Mouse (Mus musculus): ENCODE measurements around the gene Wfdc8.
"Not testable (repeated sequence)": the region's sequence is repeated elsewhere in the genome, so short reads cannot be mapped to it uniquely, and the experiment has no call there.

Gene Wfdc8

DNA sequence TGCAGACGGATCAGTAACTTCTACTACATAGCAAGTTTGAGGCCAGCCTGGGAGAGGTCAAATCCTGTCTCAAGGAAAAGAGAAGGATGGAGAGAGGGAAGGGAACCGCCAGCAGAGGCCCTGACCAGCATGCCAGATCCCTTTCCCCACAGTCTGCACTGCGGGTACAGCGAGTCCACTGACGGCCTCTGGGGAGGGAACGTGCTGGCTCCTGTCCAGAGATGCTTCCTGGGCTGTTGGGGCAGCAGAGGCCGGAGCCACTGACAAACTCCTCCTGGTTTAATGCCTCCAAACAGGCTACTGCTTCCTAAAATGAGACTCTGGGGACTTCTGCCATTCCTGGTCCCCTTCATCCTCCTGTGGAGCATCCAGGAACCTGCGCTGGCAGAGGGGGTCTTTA, at the start of gene Wfdc8, which contains the start of gene Wfdc6b:
Wfdc8 (minus strand) TSS at position 156 of the 400 bp plus-strand sequence.
Wfdc6b (plus strand) TSS at position 52 of the 400 bp plus-strand sequence.
- DNase-seq, result not testable (repeated sequence)

DNA sequence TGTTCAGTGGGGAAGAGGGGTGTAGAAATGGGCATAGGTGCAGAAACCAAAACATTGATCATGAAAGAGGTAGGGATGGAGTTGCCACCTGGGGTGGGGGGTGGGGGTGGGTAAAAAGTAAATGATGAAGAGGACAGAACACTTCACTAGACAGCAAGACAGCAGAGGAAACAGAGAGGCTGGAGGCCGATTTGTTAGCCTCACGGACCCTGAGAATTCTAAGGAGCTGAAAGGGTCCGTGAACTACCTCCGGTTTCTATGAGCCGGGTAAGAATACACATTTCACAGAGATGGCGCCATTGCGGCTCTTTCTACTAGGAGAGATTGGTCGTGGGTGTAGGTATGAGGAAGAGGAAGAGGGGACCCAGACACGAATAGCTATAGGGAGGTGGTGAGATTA, 43.1 kb upstream of the Wfdc8 start, which contains the start of gene Wfdc9:
Wfdc9 (minus strand) TSS at position 101 of the 400 bp plus-strand sequence.
- DNase-seq, result no peak

DNA sequence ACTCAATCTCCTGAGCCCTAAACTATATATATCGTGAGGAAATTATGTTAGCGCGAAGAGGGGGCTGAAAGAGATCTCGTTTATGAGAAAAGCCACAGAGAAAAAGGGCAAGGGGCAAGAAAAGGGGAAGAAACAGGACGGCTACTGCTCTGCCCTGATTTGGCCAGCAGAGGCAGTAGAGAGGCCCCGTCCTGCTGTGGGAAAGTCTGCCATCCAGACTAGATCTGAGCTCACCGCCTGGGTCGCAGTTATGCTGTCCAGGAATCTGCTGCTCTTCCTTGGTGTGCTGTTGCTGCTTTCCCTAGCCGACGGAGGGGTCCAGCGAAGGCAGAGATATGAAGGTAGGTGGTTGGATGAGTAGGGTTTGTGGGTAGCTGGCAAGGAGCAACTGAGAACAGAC, 42.4 kb upstream of the Wfdc8 start, which contains the start of gene Wfdc10:
Wfdc10 (plus strand) TSS at position 189 of the 400 bp plus-strand sequence.
- peak; percentile 65 for DNase-seq

DNA sequence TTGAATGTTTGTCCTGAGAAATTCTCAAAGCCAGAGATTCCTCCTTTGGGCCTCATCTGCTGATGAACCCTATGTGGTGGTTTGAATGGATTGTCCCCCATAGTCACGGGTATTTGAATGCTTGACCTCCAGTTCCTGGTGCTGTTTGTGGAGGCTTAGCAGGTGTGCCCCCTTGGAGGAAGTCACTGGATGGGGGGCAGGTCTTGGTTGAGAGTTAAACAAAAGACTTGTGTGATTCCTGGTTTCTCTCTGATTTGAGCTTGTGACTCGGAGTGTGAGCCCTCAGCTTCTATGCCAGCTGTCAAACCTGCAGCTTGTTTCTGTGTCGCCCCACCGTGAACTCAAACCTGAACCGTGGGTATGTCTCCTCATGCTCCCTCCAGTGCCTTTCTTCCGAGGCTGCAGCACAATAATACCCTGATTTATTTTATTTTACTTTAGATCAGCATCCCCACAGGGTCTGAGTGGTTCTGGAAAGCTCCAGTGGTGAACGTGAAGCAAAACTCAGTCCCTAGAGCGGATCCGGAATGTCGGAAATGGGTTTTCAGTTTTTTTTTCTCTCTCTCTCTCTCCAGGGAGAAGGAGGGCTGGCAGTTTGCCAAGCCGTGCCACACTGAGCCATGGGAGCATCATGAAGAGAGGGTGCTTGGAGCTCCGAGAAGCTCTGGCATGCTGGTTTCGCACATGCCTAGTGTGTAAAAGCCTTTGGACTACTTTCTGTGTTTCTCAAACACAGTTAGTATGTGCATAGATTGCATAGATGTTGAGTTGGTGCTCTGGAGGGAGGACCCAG, 28.7 kb upstream of the Wfdc8 start:
- peak; percentile 12 for DNase-seq

DNA sequence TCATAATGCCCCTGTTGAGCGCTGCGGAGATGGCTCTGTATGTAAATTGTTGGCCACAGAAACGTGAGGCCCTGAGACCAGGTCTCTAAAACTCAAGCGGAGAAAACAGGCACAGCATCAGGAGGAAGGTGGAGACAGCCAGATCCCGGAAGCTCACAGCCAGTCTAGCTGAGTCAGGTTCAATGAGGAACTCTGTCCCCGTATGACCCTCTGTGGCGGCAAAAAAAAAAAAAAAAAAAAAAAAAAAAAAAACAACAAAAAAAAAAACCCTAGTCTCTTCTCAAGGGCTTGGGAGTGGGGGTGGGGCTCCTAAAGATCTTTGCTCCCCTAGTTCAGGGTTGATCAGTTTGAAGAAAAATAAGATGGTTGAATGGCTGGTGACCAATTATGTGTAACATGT, 27.7 kb upstream of the Wfdc8 start:
- no peak for DNase-seq

DNA sequence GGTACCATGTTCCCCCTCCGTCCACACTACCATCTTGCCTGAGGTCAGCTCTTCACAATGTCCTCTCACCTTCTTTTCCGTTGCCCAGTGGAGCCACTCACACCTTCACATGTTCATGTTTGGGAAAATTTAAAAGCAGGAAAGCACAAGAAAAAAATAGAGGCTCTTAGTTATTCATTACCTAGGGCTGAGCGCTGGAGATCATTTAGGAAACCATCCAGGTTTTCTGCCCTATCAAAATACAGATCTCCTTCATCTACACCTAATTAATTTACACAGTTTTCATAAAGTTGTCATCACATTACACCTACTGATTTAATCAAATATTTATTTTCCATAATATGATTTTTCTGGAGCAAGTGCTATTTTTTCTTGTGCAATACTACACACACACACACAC, 25.3 kb upstream of the Wfdc8 start, which contains the start of gene Wfdc16:
Wfdc16 (minus strand) TSS at position 101 of the 400 bp plus-strand sequence.
- no peak for DNase-seq

DNA sequence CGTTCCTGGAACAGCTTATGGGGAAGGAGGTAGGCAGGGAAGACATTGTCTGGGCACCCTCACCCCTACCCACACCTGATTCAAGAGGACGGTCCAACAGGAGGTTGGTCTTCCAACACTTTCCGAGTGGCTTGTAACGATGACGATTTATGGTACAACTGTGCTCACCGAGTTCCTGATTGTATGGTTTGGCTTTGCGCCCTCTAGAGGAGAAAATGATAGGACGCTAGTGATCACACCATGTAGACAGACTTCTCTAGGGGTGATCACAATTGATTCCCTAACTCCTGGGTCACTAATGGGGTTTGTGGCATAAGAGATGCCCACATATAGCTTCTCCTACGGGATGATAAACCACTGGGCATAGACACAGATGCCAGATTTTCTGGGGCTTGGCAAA, 21.8 kb upstream of the Wfdc8 start:
- peak; percentile 11 for DNase-seq

DNA sequence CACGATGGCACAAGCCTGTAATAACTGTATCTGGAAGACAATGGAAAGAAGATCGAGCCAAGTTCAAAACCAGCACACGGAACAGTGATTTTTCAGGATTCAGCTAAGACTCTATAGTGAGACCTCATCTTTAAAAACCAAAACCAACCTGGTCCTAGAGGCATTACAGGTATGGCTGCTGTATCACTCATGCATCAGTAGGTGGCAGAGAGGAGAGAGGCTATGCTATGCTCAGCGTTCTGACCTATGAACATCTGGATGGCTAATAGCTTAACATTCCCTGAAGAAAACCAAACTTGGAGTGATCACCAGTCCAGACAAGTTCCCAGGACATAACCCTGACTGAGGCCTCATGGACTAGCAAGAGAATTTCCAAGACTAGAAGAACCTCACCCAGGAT, 8.3 kb upstream of the Wfdc8 start:
- DNase-seq, result no peak

DNA sequence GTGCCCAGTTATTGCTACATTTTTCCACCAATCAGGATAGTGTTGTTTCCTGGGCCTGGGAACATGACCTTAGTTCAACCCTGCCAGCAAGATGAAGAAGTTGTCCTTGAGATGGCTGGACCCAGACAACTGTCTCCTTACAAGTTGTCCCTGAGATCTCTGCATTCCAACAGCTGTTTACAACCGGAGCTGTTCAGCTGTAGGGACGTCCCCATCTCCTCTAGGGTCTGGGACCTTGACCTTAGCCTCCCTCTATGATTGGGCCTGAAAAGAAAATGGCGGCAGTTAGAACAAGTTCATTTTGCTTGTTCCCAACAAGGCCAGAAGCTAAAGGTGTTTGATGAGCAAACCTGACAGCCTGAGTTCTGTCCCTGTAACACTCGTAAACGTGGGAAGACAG, 5.6 kb upstream of the Wfdc8 start:
- no peak for DNase-seq

DNA sequence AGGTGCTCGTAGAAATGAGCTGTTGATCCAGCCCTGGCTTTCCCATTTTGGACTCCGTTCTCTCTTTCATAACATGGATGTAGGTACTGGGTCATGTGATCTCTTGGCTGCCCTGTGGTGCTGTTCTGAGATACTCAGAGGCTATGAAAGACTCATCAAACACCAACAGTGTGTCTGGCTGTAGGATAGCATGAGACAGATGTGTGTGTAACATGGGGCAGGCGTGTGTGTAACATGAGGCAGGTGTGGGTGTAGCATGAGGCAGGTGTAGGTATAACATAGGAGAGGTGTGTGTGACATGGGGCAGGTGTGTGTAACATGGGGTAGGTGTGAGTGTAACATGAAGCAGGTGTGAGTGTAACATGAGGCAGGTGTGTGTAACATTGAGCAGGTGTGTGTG, 2.0 kb upstream of the Wfdc8 start:
- DNase-seq, result no peak

DNA sequence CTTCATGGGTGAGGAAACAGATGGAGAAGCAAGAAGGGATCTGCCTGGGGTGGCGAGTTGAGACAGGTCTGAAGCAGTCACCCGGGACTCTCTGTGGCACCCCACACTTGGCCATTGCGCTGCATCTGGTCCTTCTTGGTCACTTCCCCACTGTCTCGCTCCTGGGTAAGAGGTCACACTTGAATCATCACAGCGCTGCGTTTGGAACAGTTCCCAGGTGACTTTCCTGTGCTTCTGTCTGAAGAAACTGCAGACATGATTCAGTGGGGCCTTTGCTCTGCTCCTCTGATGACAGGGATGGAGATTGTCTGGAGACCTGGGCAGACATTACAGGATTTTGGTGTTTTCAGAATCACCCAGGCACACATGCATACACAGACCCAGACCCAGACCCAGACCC, 4.6 kb downstream of the Wfdc8 start:
- no peak for DNase-seq

DNA sequence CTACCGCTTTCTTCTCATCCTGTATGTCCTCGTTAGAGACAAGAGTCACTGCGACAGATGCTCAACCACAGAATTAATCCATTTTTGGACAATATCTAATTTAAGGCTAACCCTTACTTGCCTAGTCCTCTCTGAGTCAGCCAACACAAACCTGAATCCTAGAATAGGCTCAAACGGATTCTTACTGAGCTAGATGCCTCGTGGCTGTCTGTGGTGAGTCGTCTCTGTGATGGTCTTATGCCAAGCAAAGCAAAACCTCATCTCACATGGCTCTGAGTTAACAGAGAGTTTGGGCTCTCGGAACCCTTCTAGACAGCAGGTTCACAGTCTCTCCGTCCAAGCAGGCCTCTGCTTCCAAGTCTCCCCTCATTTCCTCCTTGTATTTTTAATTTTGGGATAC, 9.0 kb downstream of the Wfdc8 start:
- no peak for DNase-seq

DNA sequence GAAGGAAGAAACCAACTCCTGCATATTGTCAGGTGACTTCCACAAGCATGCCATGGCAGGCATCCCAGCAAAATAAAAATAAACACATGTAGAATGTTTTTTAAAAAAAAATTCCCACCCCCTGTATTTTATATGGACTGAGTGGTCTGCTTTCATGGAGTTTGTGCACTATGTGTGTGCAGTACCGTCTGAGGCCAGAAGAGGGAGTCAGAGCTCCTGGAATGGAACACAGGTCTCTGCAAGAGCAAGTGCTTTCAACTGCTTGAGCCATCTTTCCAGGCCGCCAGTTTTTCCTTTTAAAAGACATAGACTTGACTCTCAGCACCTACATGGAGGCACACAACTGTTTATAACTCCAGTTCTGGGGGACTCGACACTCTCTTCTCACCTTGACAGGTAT, 9.9 kb downstream of the Wfdc8 start:
- no peak for DNase-seq

DNA sequence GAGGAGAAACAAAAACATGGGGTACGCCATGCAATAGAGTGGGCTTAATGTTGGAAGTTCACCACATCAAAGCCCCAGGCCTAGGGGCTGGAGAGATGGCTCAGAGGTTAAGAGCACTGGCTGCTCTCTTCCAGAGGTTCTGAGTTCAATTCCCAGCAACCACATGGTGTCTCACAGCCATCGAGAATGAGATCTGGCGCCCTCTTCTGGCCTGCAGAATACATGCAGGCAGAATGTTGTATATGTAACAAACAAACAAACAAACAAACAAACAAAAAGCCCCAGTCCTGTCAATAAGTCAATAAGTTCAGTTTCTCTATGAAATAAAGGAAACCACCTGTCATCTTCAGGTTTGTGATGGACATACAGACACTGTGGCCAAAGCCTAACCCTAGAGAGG, 13.2 kb downstream of the Wfdc8 start:
- no peak for DNase-seq

DNA sequence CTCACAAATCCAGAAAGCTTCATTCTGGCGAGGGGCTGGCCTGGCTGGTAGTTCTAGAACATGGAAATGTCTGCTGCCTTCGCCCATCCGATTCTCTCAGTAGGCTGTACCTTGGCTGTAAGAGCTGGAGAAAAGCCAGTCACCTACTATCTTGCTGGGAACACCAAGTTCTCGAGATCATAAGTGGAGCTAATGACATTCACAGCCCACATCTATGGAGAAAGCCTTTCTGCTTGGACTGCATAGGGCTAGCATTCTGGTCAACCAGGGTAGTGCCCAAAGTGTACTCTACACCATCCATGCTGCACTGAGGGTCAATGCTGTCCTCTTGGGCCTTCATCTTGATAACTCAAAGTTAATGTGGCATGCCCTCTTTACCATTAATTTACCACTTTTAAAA, 19.9 kb downstream of the Wfdc8 start, which contains the start of gene Eppin:
Eppin (minus strand) TSS at position 101 of the 400 bp plus-strand sequence.
- no peak for DNase-seq

DNA sequence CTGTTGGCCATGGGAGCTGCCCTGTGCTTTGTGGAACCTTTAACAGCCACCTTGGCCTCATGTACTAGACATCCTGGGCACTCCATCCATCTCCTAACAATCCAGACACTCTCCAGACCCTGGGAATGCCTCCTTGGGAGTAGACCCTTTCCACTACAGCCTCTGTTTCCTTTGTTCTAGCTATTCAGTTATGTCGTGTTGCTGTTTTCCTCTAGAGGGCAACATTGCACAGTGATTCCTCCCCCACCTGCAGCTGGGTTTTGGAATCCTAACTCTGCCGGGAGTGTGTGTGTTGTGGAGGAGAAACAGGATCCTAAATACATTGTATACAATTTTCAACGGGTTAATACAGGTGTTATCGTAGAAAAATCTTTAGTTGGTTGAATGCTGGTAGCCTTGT, 21.4 kb downstream of the Wfdc8 start:
- DNase-seq, result peak; percentile 75

DNA sequence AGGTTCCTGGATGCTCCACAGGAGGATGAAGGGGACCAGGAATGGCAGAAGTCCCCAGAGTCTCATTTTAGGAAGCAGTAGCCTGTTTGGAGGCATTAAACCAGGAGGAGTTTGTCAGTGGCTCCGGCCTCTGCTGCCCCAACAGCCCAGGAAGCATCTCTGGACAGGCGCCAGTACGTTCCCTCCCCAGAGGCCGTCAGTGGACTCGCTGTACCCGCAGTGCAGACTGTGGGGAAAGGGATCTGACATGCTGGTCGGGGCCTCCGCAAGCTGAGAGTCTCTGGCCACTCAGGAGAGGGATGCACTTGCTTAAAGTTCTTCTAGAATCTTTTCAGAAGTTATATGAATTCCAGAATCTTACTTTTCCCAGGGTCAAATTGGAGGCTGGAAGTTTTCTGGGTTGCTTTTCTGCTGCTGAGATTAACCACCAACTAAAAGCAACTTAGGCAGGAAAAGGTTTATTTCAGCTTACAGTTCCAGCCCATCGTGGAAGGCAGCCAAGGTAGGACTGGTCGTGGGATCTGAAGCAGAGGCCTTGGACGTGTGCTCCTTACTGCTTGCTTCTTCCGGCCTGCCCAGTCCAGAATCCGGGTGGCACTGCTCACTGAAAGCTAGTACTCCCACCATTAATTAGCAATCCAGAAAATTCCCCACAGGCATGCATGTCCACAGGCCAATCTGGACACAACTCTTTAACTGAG, 28.3 kb downstream of the Wfdc8 start, which contains the start of gene Wfdc6a:
Wfdc6a (minus strand) TSS at position 423 of the 701 bp plus-strand sequence.
- not testable (repeated sequence) for DNase-seq

DNA sequence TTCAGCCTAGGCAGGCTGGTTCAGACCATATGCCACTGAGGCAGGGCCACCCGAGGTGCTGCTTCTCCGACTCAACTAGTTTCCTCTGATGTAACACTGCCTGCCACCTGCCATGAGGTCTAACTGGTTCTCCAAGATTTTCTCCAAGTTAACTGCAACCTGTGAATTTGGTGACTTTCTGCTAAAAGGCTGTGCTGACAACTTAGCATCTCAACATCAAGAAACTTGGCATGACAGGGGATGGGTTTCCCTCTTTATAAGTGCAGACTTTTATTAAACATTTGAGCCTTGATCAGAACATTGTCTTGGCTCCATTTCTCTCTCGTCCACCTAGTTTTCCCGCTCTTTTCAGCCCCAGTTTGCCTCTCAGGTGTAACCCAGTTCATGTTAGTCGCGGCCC, 40.1 kb downstream of the Wfdc8 start, which contains the start of gene Spint3:
Spint3 (minus strand) TSS at position 101 of the 400 bp plus-strand sequence.
- DNase-seq, result not testable (repeated sequence)

DNA sequence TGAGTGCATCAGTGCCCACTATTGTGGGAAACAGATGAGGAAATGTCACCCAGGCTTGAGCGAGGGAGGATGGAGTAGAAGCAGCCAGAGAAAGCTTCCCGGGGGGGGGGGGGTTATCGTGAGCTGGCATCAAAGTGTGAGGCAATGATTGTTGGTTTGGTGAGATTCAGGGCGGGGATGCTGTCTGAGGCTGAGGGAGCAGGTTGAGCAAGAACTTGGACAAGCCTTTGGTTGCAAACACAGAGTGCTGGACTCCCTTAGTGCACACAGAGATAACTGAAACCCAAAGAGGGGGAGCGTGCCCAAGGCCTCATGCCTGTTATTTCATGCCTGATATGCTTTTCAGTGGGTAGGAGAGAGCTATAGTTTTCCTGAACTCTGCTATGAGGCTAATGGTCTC, 46.0 kb downstream of the Wfdc8 start:
- no peak for DNase-seq

DNA sequence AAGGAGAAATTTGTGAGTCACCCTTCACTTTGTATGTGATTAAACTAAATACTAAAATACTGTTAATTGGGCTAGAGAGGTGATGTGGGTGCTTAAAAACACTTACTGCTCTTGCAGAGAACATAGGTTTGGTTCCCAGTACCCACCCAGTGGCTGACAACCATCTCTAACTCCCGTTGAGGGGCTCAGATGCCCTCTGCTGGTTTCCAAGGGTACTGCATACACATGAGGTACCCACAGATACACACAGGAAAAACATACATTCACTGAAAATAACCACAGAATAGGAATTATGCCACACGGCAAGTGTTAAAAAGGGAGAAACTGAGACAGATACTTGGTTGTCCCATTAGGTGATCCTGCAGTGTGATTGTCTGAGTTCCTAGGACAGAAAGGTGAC, 46.4 kb downstream of the Wfdc8 start:
- no peak for DNase-seq

DNA sequence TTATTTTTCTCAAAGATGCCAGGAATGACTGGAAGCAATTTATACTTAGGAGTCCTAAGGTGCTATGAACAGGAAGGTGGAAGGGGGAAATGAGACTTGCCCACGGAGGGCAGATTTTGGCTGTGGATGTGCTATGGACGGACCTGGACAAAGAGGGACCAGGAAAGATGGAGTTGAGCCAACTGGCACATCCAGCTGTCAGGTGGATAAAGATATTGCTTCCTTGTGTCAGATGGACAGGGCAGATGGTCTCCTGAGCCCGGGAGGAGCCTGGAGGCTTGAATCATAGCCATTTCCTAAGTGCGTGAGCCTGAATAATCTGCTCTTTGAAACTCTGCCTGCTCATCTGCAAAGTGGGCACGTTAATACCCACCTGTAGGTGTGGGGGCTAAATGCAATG, 49.1 kb downstream of the Wfdc8 start:
- DNase-seq, result peak; percentile 35

DNA sequence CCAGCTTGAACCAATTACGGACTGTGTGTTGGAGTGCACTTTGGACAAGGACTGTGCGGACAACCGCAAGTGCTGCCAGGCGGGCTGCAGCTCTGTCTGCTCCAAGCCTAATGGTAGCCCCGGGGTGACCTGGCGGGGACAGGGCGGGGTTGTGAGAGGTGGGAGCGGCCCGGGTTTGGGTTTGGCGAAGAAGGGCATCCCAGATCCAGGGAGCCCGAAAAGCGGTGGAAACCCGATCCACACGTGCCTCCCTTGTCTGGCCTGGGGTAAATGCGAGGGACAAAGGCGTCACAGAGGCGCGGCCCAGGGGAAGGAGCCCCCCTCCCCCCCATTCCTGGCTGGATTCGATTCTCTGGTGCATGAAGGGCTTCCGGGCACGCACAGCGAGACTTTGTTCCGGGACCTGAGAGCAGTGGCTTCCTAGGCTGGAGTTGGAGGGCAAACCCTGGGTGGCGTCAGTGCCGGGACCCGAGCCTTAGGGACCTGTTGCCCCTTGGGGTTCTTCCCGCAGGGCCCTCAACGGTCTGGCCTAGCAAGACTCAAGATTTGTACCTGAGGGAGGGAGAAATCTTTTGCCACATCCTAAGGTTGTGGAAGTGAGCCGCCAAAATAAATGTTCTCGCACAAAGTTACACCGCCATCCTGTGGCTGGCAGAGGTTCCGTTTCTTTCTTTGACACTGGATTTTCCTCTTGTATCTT, 49.9 kb downstream of the Wfdc8 start:
- DNase-seq, result peak; percentile 71
